Mouse (Mus musculus) lung, postnatal 10 days (tissue): ENCODE results near the gene Smpd1.

Source experiments
- DNase-seq: peaks from one replicate; pipeline ENCODE4 v3.0.0; 2021

Gene Smpd1

GRCm38 (mm10) chr7:105554212-105554942 is at the start of gene Smpd1:
Smpd1 (plus strand) TSS chr7:105554360.
- DNase-seq: peak; percentile 95

- no peak for DNase-seq
These were observed 46.9 kb upstream of the Smpd1 start for GRCm38 (mm10) chr7:105507257-105507656.

- no peak for DNase-seq
These were observed 44.0 kb upstream of the Smpd1 start for GRCm38 (mm10) chr7:105510143-105510542.

- DNase-seq: no peak
These were observed 40.3 kb upstream of the Smpd1 start for GRCm38 (mm10) chr7:105513845-105514291.

GRCm38 (mm10) chr7:105514561-105514960 is 39.6 kb upstream of the Smpd1 start:
- no peak for DNase-seq

GRCm38 (mm10) chr7:105515178-105515577 is 39.0 kb upstream of the Smpd1 start:
- DNase-seq: peak; percentile 56

GRCm38 (mm10) chr7:105516669-105517360 is 37.3 kb upstream of the Smpd1 start:
- no peak for DNase-seq

GRCm38 (mm10) chr7:105519336-105519735 is 34.8 kb upstream of the Smpd1 start:
- no peak for DNase-seq

- no peak for DNase-seq
These were observed 34.4 kb upstream of the Smpd1 start for GRCm38 (mm10) chr7:105519771-105520170.

GRCm38 (mm10) chr7:105520201-105520600 is 34.0 kb upstream of the Smpd1 start:
- no peak for DNase-seq

GRCm38 (mm10) chr7:105524222-105524621 is 29.9 kb upstream of the Smpd1 start:
- DNase-seq: no peak

GRCm38 (mm10) chr7:105527306-105527937 is 26.7 kb upstream of the Smpd1 start:
- DNase-seq: peak; percentile 60

- no peak for DNase-seq
These were observed 26.1 kb upstream of the Smpd1 start for GRCm38 (mm10) chr7:105528094-105528493.

GRCm38 (mm10) chr7:105534162-105534561 is 20.0 kb upstream of the Smpd1 start:
- DNase-seq: peak; percentile 26

- DNase-seq: no peak
These were observed 8.2 kb upstream of the Smpd1 start for GRCm38 (mm10) chr7:105545986-105546385.

- no peak for DNase-seq
These were observed 6.2 kb upstream of the Smpd1 start for GRCm38 (mm10) chr7:105547970-105548369.

GRCm38 (mm10) chr7:105549035-105549434 is 5.1 kb upstream of the Smpd1 start:
- DNase-seq: peak; percentile 51

- DNase-seq: no peak
These were observed 526 bp upstream of the Smpd1 start for GRCm38 (mm10) chr7:105553456-105554211.

GRCm38 (mm10) chr7:105555571-105555970 is 1.4 kb downstream of the Smpd1 start:
- no peak for DNase-seq

GRCm38 (mm10) chr7:105556406-105556805 is 2.2 kb downstream of the Smpd1 start:
- DNase-seq: no peak

GRCm38 (mm10) chr7:105557671-105558070 is 3.5 kb downstream of the Smpd1 start:
- DNase-seq: no peak

GRCm38 (mm10) chr7:105559016-105559415 is 4.9 kb downstream of the Smpd1 start:
- DNase-seq: no peak

- no peak for DNase-seq
These were observed 8.2 kb downstream of the Smpd1 start for GRCm38 (mm10) chr7:105562317-105562716.
